Mouse (Mus musculus) midbrain, embryonic 12.5 days (tissue): ENCODE data around the gene Olfr730. TPM values are rescaled to one million over a fixed set of nuclear protein-coding genes. Genes with fewer than 3 reads are reported as not detected.

Experiments used
- ATAC-seq: fragments of 200-750 bp; cut with Nextera tagmentation; 2 replicates; pipeline ENCODE4 v1.8.0; 2017; ENCODE audit warnings: low read depth, moderate TSS enrichment, moderate library complexity; ENCODE audit not compliant: low FRiP score
- H3K27ac ChIP-seq: fragments of 300-500 bp; sonication (generic); replicated peaks from 2 replicates; pipeline ENCODE4 v1.5.1; 2016; ENCODE audit warnings: mild to moderate bottlenecking
- H3K27me3 ChIP-seq: fragments of 300-500 bp; sonication (generic); 2 replicates; pipeline ENCODE4 v1.6.1; 2016; ENCODE audit warnings: mild to moderate bottlenecking
- H3K36me3 ChIP-seq: fragments of 300-500 bp; sonication (generic); 2 replicates; pipeline ENCODE4 v1.6.1; 2016
- H3K4me1 ChIP-seq: fragments of 300-500 bp; sonication (generic); 2 replicates; pipeline ENCODE4 v1.6.1; 2016
- H3K4me2 ChIP-seq: fragments of 300-500 bp; sonication (generic); replicated peaks from 2 replicates; pipeline ENCODE4 v1.6.1; 2016; ENCODE audit warnings: mild to moderate bottlenecking, moderate library complexity
- H3K4me3 ChIP-seq: fragments of 300-500 bp; sonication (generic); 2 replicates; pipeline ENCODE4 v1.5.1; 2016; ENCODE audit warnings: mild to moderate bottlenecking
- H3K9ac ChIP-seq: fragments of 300-500 bp; sonication (generic); replicated peaks from 2 replicates; pipeline ENCODE4 v1.6.1; 2016; ENCODE audit warnings: mild to moderate bottlenecking, moderate library complexity
- H3K9me3 ChIP-seq: fragments of 300-500 bp; sonication (generic); 2 replicates; pipeline ENCODE4 v1.6.1; 2016; ENCODE audit warnings: mild to moderate bottlenecking
- WGBS: fragments of 180-500 bp; shearing (Covaris S2); methylation state at CpG from one replicate; pipeline ENCODE4 v1.1.7; 2016; 5-methylcytosine and 5-hydroxymethylcytosine counted together
- polyA plus RNA-seq: library from polyadenylated mRNA; unstranded; fragments of >200 nt; fragmentation: Nextera tagmentation; extraction: Ambion mirVana; gene quantifications from 2 replicates; pipeline ENCODE4 v1.2.1, GENCODE M21; 2016

The Olfr730 gene
- not detected in 2 replicates for polyA plus RNA-seq

- Histone ChIP-seq H3K27me3 (no peaks in the 10 kb centered on the region), H3K27ac (no peak within 1 kb of the TSS)
- WGBS: 60% methylated on average over 1 of the region's 1 CpGs
Measured at GRCm38 (mm10) chr14:50188098-50188497, at the start of gene Olfr730. Gene Olfr730 (minus strand): TSS chr14:50188198.

GRCm38 (mm10) chr14:50152810-50153209, 35.2 kb downstream of the Olfr730 start, which contains the start of gene Olfr729:
Gene Olfr729 (minus strand): TSS chr14:50152910.
- Histone ChIP-seq H3K4me2 (no peak within 1 kb of the TSS), H3K4me1 (no peaks in the 10 kb centered on the region), H3K9me3 (no peaks in the 10 kb centered on the region), H3K36me3 (no peaks in the 10 kb centered on the region), H3K9ac (no peak within 1 kb of the TSS), H3K4me3 (no peak within 1 kb of the TSS), H3K27me3 (no peaks in the 10 kb centered on the region), H3K27ac (no peak within 1 kb of the TSS)
- ATAC-seq: no peak

More at GRCm38 (mm10) chr14:50188098-50188497, at the start of gene Olfr730:
- H3K9ac ChIP-seq: no peak within 1 kb of the TSS
- H3K4me1 ChIP-seq: no peaks in the 10 kb centered on the region
- H3K36me3 ChIP-seq: no peaks in the 10 kb centered on the region
- no peak within 1 kb of the TSS for H3K4me3 ChIP-seq
- H3K4me2 ChIP-seq: no peak within 1 kb of the TSS
- H3K9me3 ChIP-seq: no peaks in the 10 kb centered on the region
- ATAC-seq: no peak

- H3K27ac ChIP-seq: no peak within 1 kb of the TSS
- H3K9me3 ChIP-seq: no peaks in the 10 kb centered on the region
- no peak for ATAC-seq
- no peaks in the 10 kb centered on the region for H3K27me3 ChIP-seq
- no peak within 1 kb of the TSS for H3K4me3 ChIP-seq
- no peak within 1 kb of the TSS for H3K4me2 ChIP-seq
- no peaks in the 10 kb centered on the region for H3K4me1 ChIP-seq
- H3K9ac ChIP-seq: no peak within 1 kb of the TSS
- H3K36me3 ChIP-seq: no peaks in the 10 kb centered on the region
- 89% methylated on average over 5 of the region's 5 CpGs for WGBS
Measured at GRCm38 (mm10) chr14:50142580-50142979, 45.4 kb downstream of the Olfr730 start, which contains the start of gene Olfr728. Gene Olfr728 (minus strand): TSS chr14:50142680.

Other genes with a start within 250 kb of the Olfr730 start
- gene Olfr724, start 224.9 kb downstream of the Olfr730 start, polyA plus RNA-seq: not detected in 2 replicates
- gene Olfr725, start 147.8 kb downstream of the Olfr730 start, polyA plus RNA-seq: not detected in 2 replicates
- not detected in 2 replicates for gene Olfr726, start 97.2 kb downstream of the Olfr730 start, polyA plus RNA-seq
- gene Olfr727, start 65.0 kb downstream of the Olfr730 start, polyA plus RNA-seq: not detected in 2 replicates
- gene Olfr728, start 45.5 kb downstream of the Olfr730 start, polyA plus RNA-seq: not detected in 2 replicates
- not detected in 2 replicates for gene Olfr729, start 35.3 kb downstream of the Olfr730 start, polyA plus RNA-seq
- gene Olfr731, start 53.7 kb upstream of the Olfr730 start, polyA plus RNA-seq: not detected in 2 replicates
- not detected in 2 replicates for gene Olfr732, start 96.0 kb upstream of the Olfr730 start, polyA plus RNA-seq
- not detected in 2 replicates for gene Olfr733, start 113.3 kb upstream of the Olfr730 start, polyA plus RNA-seq
- not detected in 2 replicates for gene Olfr734, start 138.6 kb upstream of the Olfr730 start, polyA plus RNA-seq
- gene Olfr735, start 160.7 kb upstream of the Olfr730 start, polyA plus RNA-seq: not detected in 2 replicates
- gene Tlr11, start 169.7 kb upstream of the Olfr730 start, polyA plus RNA-seq: not detected in 2 replicates
- gene Olfr736, start 193.0 kb upstream of the Olfr730 start, polyA plus RNA-seq: not detected in 2 replicates
- not detected in 2 replicates for gene Olfr738, start 219.4 kb upstream of the Olfr730 start, polyA plus RNA-seq
- gene Olfr739, start 230.4 kb upstream of the Olfr730 start, polyA plus RNA-seq: not detected in 2 replicates